Mouse (Mus musculus): ENCODE data around the gene Arid1b. TPM values are rescaled to one million over a fixed set of nuclear protein-coding genes. Genes with fewer than 3 reads are reported as not detected.
A peak's percentile ranks its signal among the peaks of the same experiment; 100 is the strongest.

The Arid1b gene
- total RNA-seq, 1 experiment, result 9.2 TPM

DNA sequence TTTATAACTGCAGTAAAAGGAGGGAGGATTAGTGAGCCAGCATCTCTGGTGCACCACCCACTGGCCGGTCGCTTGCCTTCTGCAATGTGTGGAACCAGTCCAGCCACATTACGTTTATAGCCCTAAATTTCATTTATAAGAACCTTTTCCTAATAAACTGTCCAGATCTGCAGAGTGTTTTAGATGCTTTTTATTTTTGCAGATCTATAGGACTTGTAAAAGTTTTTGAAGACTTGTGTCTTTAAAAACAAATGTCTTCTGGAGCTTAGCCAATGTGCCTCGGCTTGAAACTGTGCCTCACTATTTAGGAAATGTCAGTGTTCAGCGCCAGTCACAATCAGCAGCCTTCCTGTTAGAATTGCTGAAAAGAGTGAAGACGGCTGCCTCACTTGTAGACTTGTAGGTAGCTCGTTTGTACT lies 211.0 kb downstream of the Arid1b start:
- no peak for TF ChIP-seq ZC3H11A (IDR thresholded peaks at IDR 0.05; ENCODE audit: borderline replicate concordance, low read depth, low read length)
- TF ChIP-seq CHD2 (IDR thresholded peaks at IDR 0.05; ENCODE audit: low read depth, low read length), result no peak
- no peak for TF ChIP-seq ZNF384 (IDR thresholded peaks at IDR 0.05; ENCODE audit: low read depth, low read length)
- no peak for TF ChIP-seq MAFK (IDR thresholded peaks at IDR 0.05; ENCODE audit: insufficient read depth, low read depth, low read length)
- Histone ChIP-seq H3K36me3 (ENCODE audit: control insufficient read depth, insufficient read depth, low read length, poor library complexity, severe bottlenecking) (no peaks in the 10 kb centered on the region), H3K9me3 (ENCODE audit: control insufficient read depth, insufficient read depth, low read depth, low read length) (no peaks in the 10 kb centered on the region), H3K9ac (ENCODE audit: insufficient read depth, low read depth, low read length, poor library complexity, severe bottlenecking) (no peak overlapping the region), H3K27ac (ENCODE audit: insufficient read depth, low read depth, low read length, poor library complexity, severe bottlenecking) (no peak overlapping the region), H3K4me1 (ENCODE audit: control insufficient read depth in 2 of 2, insufficient read depth in 2 of 2, low read length in 2 of 2, poor library complexity in 1 of 2) (peaks cover 0 to 3% of the 10 kb centered on the region in 2 experiments; a peak in 2 of 4 replicates), H3K4me3 (ENCODE audit: insufficient read depth in 1 of 2, low read depth in 1 of 2, low read length in 2 of 2, poor library complexity in 1 of 2, severe bottlenecking in 1 of 2) (no peak overlapping the region)
- in situ Hi-C loops (cut with MboI; ENCODE audit: low sequenced_read_pairs in 2 of 2, unreplicated experiment in 2 of 2), result no loop called here
- DNase-seq (ENCODE audit: low read depth, low spot score), result no peak

DNA sequence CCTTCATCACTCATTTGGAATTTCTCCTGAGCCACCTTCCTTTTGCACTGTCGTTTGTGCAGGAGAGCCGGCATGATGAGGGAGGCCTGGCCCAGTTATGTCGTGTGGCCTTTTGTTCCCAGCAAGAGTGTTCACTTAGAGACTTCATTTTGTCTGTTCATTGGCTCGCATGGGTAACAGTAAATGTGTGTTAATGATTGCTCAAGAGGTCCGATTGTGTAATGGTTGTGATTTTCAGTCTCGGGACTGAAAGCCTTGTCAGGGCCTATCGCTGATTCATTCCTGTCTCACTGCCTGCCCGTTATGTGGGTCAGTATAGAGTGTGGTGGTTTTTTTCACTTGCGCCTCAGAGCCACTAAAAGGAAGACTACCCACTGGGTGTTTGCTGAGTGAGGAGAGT lies 212.6 kb downstream of the Arid1b start:
- in situ Hi-C loops (cut with MboI; ENCODE audit: low sequenced_read_pairs in 2 of 2, unreplicated experiment in 2 of 2), result no loop called here
- no peaks in the 10 kb centered on the region for H3K9me3 ChIP-seq (ENCODE audit: control insufficient read depth, insufficient read depth, low read depth, low read length)
- no peaks in the 10 kb centered on the region for H3K36me3 ChIP-seq (ENCODE audit: control insufficient read depth, insufficient read depth, low read length, poor library complexity, severe bottlenecking)
- peaks cover 0 to 3% of the 10 kb centered on the region in 2 experiments; a peak in 1 of 4 replicates for H3K4me1 ChIP-seq (ENCODE audit: control insufficient read depth in 2 of 2, insufficient read depth in 2 of 2, low read length in 2 of 2, poor library complexity in 1 of 2)
- no peak overlapping the region for H3K27ac ChIP-seq (ENCODE audit: insufficient read depth, low read depth, low read length, poor library complexity, severe bottlenecking)
- no peak for TF ChIP-seq ZNF384 (IDR thresholded peaks at IDR 0.05; ENCODE audit: low read depth, low read length)
- TF ChIP-seq HCFC1 (IDR thresholded peaks at IDR 0.05; ENCODE audit: borderline replicate concordance, insufficient read depth, low read length), result no peak
- TF ChIP-seq CHD2 (IDR thresholded peaks at IDR 0.05; ENCODE audit: low read depth, low read length), result no peak
- TF ChIP-seq ZC3H11A (IDR thresholded peaks at IDR 0.05; ENCODE audit: borderline replicate concordance, low read depth, low read length), result no peak
- TF ChIP-seq MAFK (IDR thresholded peaks at IDR 0.05; ENCODE audit: insufficient read depth, low read depth, low read length), result no peak
- no peak for DNase-seq (ENCODE audit: low read depth, low spot score)
- no peak overlapping the region for H3K9ac ChIP-seq (ENCODE audit: insufficient read depth, low read depth, low read length, poor library complexity, severe bottlenecking)
- H3K4me3 ChIP-seq (ENCODE audit: insufficient read depth in 1 of 2, low read depth in 1 of 2, low read length in 2 of 2, poor library complexity in 1 of 2, severe bottlenecking in 1 of 2), result no peak overlapping the region

DNA sequence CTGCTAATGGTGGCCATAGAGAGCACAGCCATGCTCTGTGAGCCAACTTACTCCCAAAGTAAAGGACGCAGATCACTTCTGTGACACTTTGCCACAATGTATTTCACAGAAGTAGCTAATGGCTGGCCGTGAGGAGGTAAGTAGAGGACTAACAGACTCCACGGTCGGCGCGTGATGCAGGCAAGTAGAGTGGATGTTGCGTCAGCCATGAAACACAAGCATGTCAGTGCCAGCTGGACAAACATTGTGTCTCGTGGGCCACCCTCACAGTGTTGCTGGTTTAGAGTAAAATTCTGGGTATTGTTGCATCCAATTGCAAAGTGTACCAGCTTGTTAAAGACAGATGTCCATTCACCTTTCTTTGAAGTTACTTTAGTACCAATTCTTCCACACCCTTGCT lies 213.7 kb downstream of the Arid1b start:
- Histone ChIP-seq H3K4me1 (ENCODE audit: control insufficient read depth in 2 of 2, insufficient read depth in 2 of 2, low read length in 2 of 2, poor library complexity in 1 of 2) (peaks cover 0 to 3% of the 10 kb centered on the region in 2 experiments; a peak in 1 of 4 replicates), H3K9ac (ENCODE audit: insufficient read depth, low read depth, low read length, poor library complexity, severe bottlenecking) (no peak overlapping the region), H3K4me3 (ENCODE audit: insufficient read depth in 1 of 2, low read depth in 1 of 2, low read length in 2 of 2, poor library complexity in 1 of 2, severe bottlenecking in 1 of 2) (no peak overlapping the region), H3K27ac (ENCODE audit: insufficient read depth, low read depth, low read length, poor library complexity, severe bottlenecking) (no peak overlapping the region), H3K36me3 (ENCODE audit: control insufficient read depth, insufficient read depth, low read length, poor library complexity, severe bottlenecking) (no peaks in the 10 kb centered on the region), H3K9me3 (ENCODE audit: control insufficient read depth, insufficient read depth, low read depth, low read length) (no peaks in the 10 kb centered on the region)
- in situ Hi-C loops (cut with MboI; ENCODE audit: low sequenced_read_pairs in 2 of 2, unreplicated experiment in 2 of 2), result no loop called here
- TF ChIP-seq ZNF384 (IDR thresholded peaks at IDR 0.05; ENCODE audit: low read depth, low read length) (no peak), MAFK (IDR thresholded peaks at IDR 0.05; ENCODE audit: insufficient read depth, low read depth, low read length) (no peak), ZC3H11A (IDR thresholded peaks at IDR 0.05; ENCODE audit: borderline replicate concordance, low read depth, low read length) (no peak)
- no peak for DNase-seq (ENCODE audit: low read depth, low spot score)

DNA sequence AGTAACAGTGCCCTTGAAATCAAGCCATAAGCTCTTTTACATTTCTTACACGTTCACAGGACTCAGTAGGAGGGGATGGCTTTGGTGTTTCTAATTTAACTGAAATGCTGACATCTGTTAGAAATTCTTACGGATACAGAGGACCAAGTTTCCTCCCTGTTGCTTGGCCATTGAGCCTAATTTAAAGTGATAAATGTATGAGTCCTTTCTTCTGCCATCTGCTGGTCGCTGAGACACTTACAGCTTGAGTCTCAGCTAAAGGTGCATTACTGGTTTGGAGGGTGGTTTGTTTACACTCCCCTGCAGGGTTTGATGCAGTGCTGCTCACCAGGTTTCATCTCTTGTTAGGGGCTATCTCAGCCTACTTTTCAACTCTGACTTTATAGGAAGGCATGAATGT lies 214.2 kb downstream of the Arid1b start:
- Histone ChIP-seq H3K9me3 (ENCODE audit: control insufficient read depth, insufficient read depth, low read depth, low read length) (no peaks in the 10 kb centered on the region), H3K27ac (ENCODE audit: insufficient read depth, low read depth, low read length, poor library complexity, severe bottlenecking) (no peak overlapping the region), H3K4me3 (ENCODE audit: insufficient read depth in 1 of 2, low read depth in 1 of 2, low read length in 2 of 2, poor library complexity in 1 of 2, severe bottlenecking in 1 of 2) (no peak overlapping the region), H3K9ac (ENCODE audit: insufficient read depth, low read depth, low read length, poor library complexity, severe bottlenecking) (no peak overlapping the region), H3K4me1 (ENCODE audit: control insufficient read depth in 2 of 2, insufficient read depth in 2 of 2, low read length in 2 of 2, poor library complexity in 1 of 2) (peaks cover 0 to 3% of the 10 kb centered on the region in 2 experiments; a peak in 1 of 4 replicates), H3K36me3 (ENCODE audit: control insufficient read depth, insufficient read depth, low read length, poor library complexity, severe bottlenecking) (no peaks in the 10 kb centered on the region)
- 0 out of 2 replicates have a peak, but pooled peaks have one; percentile 6 for TF ChIP-seq ZC3H11A (IDR thresholded peaks at IDR 0.05; ENCODE audit: borderline replicate concordance, low read depth, low read length)
- no peak for TF ChIP-seq CHD2 (IDR thresholded peaks at IDR 0.05; ENCODE audit: low read depth, low read length)
- in situ Hi-C loops (cut with MboI; ENCODE audit: low sequenced_read_pairs in 2 of 2, unreplicated experiment in 2 of 2), result no loop called here
- peak; percentile 26 for DNase-seq (ENCODE audit: low read depth, low spot score)

DNA sequence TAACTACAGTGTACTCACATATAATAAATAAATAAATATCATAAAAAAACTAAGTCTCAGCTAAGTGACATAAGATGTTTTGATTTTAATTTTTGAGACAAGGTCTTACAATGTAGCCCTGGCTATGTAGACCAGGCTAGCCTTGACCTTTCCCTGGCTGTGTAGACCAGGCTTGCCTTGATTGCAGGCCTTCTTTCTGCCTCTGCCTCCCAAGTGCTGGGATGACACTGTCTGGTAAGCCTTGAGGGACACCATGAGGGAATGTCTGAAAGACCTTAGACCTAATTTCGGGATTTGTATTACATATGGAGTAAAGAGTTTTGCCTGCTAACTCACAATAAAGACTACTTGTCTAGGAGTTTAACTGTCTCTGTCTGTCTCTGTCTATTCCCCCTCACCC lies 214.9 kb downstream of the Arid1b start:
- in situ Hi-C loops (cut with MboI; ENCODE audit: low sequenced_read_pairs in 2 of 2, unreplicated experiment in 2 of 2), result no loop called here
- H3K27ac ChIP-seq (ENCODE audit: insufficient read depth, low read depth, low read length, poor library complexity, severe bottlenecking), result no peak overlapping the region
- H3K4me1 ChIP-seq (ENCODE audit: control insufficient read depth in 2 of 2, insufficient read depth in 2 of 2, low read length in 2 of 2, poor library complexity in 1 of 2), result peaks cover 0 to 3% of the 10 kb centered on the region in 2 experiments; a peak in 1 of 4 replicates
- no peak for DNase-seq (ENCODE audit: low read depth, low spot score)
- H3K9me3 ChIP-seq (ENCODE audit: control insufficient read depth, insufficient read depth, low read depth, low read length), result no peaks in the 10 kb centered on the region
- no peak for TF ChIP-seq ZNF384 (IDR thresholded peaks at IDR 0.05; ENCODE audit: low read depth, low read length)
- no peak for TF ChIP-seq MAFK (IDR thresholded peaks at IDR 0.05; ENCODE audit: insufficient read depth, low read depth, low read length)
- TF ChIP-seq HCFC1 (IDR thresholded peaks at IDR 0.05; ENCODE audit: borderline replicate concordance, insufficient read depth, low read length), result no peak
- no peak for TF ChIP-seq ZC3H11A (IDR thresholded peaks at IDR 0.05; ENCODE audit: borderline replicate concordance, low read depth, low read length)
- TF ChIP-seq CHD2 (IDR thresholded peaks at IDR 0.05; ENCODE audit: low read depth, low read length), result no peak
- H3K36me3 ChIP-seq (ENCODE audit: control insufficient read depth, insufficient read depth, low read length, poor library complexity, severe bottlenecking), result no peaks in the 10 kb centered on the region
- H3K9ac ChIP-seq (ENCODE audit: insufficient read depth, low read depth, low read length, poor library complexity, severe bottlenecking), result no peak overlapping the region
- H3K4me3 ChIP-seq (ENCODE audit: insufficient read depth in 1 of 2, low read depth in 1 of 2, low read length in 2 of 2, poor library complexity in 1 of 2, severe bottlenecking in 1 of 2), result no peak overlapping the region

Data from ES-E14 (cell line).